Mouse (Mus musculus) limb, embryonic 10.5 days (tissue): Measurements from ENCODE around the gene Eprs. TPM values are rescaled to one million over a fixed set of nuclear protein-coding genes. Genes with fewer than 3 reads are reported as not detected.
A peak's percentile ranks its signal among the peaks of the same experiment; 100 is the strongest.

Source experiments
- DNase-seq: peaks from one replicate; pipeline ENCODE4 v3.0.0-alpha.2; 2017; ENCODE audit warnings: low spot score
- H3K27ac ChIP-seq: fragments of 300-500 bp; sonication (generic); 2 replicates; pipeline ENCODE4 v1.5.1; 2016; ENCODE audit warnings: mild to moderate bottlenecking
- H3K27me3 ChIP-seq: fragments of 300-500 bp; sonication (generic); 2 replicates; pipeline ENCODE4 v1.6.1; 2016; ENCODE audit warnings: low read depth, mild to moderate bottlenecking; ENCODE audit not compliant: poor library complexity, severe bottlenecking
- H3K36me3 ChIP-seq: fragments of 300-500 bp; sonication (generic); 2 replicates; pipeline ENCODE4 v1.6.1; 2016; ENCODE audit warnings: mild to moderate bottlenecking, moderate library complexity
- H3K4me1 ChIP-seq: fragments of 300-500 bp; sonication (generic); 2 replicates; pipeline ENCODE4 v1.6.1; 2016
- H3K4me3 ChIP-seq: fragments of 300-500 bp; sonication (generic); 2 replicates; pipeline ENCODE4 v1.5.1; 2016; ENCODE audit warnings: mild to moderate bottlenecking, moderate library complexity
- H3K9me3 ChIP-seq: fragments of 300-500 bp; sonication (generic); replicated peaks from 2 replicates; pipeline ENCODE4 v1.6.1; 2016; ENCODE audit warnings: mild to moderate bottlenecking
- WGBS: fragments of 180-500 bp; shearing (Covaris S2); methylation state at CpG from one replicate; pipeline ENCODE4 v1.1.7; 2016; 5-methylcytosine and 5-hydroxymethylcytosine counted together
- polyA plus RNA-seq: library from polyadenylated mRNA; unstranded; fragments of >200 nt; fragmentation: Nextera tagmentation; extraction: Ambion mirVana; gene quantifications from 2 replicates; pipeline ENCODE4 v1.2.1, GENCODE M21; 2016

Eprs gene
- polyA plus RNA-seq, 1 experiment from 2014 or later = 161 TPM

DNA sequence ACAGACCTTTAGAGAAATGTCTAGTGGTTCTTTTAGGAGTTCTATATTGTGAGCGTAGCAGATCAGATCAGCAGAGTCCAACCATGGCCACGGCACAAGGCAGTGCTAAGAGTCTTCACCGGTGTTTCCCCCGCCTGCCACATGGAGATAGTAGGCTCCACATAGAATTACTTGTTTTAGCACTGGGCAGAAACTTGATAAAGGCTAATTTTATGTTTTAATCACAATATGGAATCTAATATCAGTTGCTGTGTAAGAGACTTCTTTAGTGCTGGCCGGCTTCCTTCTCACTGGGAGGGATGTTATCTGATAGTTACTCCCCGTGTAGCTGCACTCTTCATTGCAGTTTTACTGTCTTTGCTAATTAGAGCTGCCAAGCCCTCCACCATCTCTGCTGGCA lies 70.3 kb downstream of the Eprs start:
- no peaks in the 10 kb centered on the region for H3K4me1 ChIP-seq
- no peaks in the 10 kb centered on the region for H3K27me3 ChIP-seq
- H3K36me3 ChIP-seq = peaks cover 24% of the 10 kb centered on the region
- H3K4me3 ChIP-seq = no peak overlapping the region
- H3K9me3 ChIP-seq = no peaks in the 10 kb centered on the region
- 81% methylated on average over 6 of the region's 6 CpGs for WGBS
- no peak for DNase-seq
- no peak overlapping the region for H3K27ac ChIP-seq

DNA sequence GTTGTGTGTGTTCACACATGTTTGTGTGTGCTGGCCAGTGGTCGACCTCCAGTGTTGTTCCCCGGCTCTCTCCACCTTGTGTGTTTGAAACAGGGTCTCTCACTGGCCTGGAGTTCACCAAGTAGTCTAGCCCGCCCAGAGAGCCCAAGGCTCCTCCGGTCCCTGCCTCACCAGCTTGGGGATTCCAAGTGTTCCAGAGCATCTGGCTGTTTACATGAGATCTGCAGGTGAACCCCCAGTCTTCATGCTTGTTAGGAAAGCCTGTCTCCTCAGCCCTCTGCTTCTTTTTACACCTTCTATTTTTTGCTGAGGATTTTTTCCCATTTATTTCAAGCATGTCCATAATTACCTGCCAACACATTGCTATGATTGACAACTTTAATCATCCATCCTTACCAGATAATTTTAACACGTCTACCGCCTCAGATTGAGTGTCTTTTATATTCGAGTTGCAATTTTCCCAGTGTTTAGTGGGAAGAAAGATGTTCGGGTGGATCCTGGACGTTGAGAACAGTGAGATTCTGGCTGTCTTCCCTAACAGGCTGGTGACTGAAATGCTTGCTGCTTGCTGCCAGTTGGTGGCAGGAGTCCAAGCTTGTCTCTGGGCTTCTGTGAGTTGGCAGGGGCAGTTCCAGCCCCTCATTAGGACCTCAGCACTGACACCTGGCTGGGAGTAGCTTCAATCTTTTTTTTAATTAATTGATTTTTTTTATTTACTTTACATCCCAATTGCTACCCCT lies 76.2 kb downstream of the Eprs start:
- no peak overlapping the region for H3K4me3 ChIP-seq
- no peaks in the 10 kb centered on the region for H3K9me3 ChIP-seq
- H3K27me3 ChIP-seq = no peaks in the 10 kb centered on the region
- no peak overlapping the region for H3K27ac ChIP-seq
- no peaks in the 10 kb centered on the region for H3K36me3 ChIP-seq
- no peak for DNase-seq
- no peaks in the 10 kb centered on the region for H3K4me1 ChIP-seq
- 75% methylated on average over 9 of the region's 9 CpGs for WGBS

DNA sequence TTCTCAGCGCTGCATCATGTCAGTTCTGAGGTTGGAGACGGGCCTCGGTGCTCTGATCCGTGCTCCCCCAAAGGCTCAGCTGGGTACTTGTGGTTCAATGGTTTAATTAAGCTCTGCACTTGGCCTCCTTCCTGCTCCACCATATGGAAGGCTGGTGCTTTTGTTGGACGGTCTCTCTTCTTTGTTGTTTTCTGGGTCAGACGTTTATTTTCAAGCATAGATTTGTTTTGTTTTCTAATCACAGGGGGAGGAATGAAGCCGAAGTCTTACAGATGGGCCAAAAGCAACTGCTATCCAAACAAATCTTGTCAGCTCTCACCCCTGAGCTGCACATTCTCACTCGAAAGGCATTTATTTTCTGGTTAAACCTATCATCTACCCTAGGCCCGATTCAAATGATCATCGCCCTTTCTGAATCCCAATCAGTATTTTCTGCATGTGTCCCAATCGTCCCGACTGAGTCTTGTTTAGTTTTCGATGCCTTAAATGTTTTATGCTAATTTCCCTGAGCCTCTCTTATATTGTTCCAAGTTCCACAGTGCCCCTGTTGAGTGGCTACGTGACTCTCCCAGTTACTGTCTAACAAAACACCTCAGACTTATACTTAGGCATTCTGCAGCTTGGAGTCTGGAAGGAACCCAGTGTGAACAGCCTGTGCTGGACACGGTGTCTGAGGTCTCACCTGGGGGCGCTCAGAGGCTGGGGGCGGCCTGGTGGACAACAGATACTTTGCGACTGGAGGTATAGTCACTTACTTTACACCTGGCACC lies 79.0 kb downstream of the Eprs start:
- Histone ChIP-seq H3K9me3 (no peaks in the 10 kb centered on the region), H3K36me3 (no peaks in the 10 kb centered on the region), H3K27me3 (no peaks in the 10 kb centered on the region), H3K27ac (no peak overlapping the region), H3K4me3 (no peak overlapping the region), H3K4me1 (no peaks in the 10 kb centered on the region)
- no peak for DNase-seq
- 82% methylated on average over 18 of the region's 18 CpGs for WGBS

DNA sequence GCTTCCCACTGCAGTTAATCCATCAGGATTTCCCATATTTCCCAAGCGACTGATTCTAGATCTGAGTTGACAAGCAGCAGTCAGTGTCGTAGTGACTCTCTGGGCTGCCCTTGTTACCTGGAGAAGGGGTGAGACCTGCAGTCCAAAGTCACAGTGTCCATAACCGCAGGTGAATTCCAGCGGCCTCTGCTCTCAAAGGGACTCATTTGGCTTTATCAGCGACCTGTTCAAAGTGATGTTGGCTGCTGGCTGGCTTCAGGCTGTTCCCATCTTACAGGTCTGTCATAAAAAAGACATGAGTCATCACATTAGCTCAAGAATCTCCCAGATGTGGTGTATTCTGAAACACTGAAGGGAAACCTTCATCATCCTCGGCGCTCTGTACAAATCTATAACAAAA lies 86.1 kb downstream of the Eprs start:
- Histone ChIP-seq H3K9me3 (no peaks in the 10 kb centered on the region), H3K4me3 (no peak overlapping the region), H3K27me3 (peaks cover 10% of the 10 kb centered on the region), H3K27ac (no peak overlapping the region), H3K36me3 (no peaks in the 10 kb centered on the region), H3K4me1 (no peaks in the 10 kb centered on the region)
- no peak for DNase-seq
- 90% methylated on average over 7 of the region's 7 CpGs for whole genome bisulfite sequencing

DNA sequence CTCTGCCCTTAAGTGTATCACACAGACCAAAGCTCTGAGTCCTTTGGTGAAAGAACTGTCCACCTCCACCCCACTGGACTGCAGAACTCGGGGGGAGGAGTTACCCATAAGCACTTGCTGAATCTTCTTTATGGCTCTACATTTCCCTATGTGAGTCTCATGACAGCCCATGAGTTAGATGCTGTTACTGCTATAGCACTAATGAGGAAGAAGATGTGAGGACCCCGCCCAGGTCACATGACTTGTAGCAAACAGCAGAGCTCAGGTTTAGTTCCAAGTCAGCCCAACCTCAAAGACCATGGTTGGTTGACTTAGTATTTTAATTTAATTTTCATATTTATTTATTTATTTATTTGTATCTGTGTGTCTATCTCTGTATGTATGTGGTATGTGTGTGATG lies 86.9 kb downstream of the Eprs start:
- no peak for DNase-seq
- 79% methylated on average over 2 of the region's 2 CpGs for WGBS

DNA sequence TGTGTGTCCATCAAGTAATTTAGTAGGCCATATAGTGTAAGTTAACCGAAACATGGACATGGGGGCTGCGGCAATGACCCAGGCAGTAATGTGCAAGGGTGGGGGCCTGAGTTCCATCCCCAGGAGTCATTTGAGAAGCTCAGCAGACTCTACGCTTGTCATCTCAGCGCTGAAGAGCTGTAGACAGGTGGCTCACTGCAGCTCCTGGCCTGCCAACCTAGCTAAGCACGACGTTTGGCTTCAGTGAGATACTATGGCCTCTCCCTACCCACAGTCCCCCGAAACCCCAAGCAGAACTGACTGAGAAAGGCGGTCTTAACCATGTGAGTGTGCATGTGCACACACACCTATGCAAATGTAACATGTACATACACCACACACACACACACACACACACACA lies 88.2 kb downstream of the Eprs start:
- no peak overlapping the region for H3K4me3 ChIP-seq
- 84% methylated on average over 8 of the region's 8 CpGs for WGBS
- H3K36me3 ChIP-seq = no peaks in the 10 kb centered on the region
- H3K27me3 ChIP-seq = peaks cover 32% of the 10 kb centered on the region
- H3K27ac ChIP-seq = no peak overlapping the region
- no peak for DNase-seq
- peaks cover 15% of the 10 kb centered on the region for H3K4me1 ChIP-seq
- H3K9me3 ChIP-seq = no peaks in the 10 kb centered on the region

More for the DNA sequence above, 86.9 kb downstream of the Eprs start:
- no peaks in the 10 kb centered on the region for H3K36me3 ChIP-seq
- H3K27ac ChIP-seq = no peak overlapping the region
- peaks cover 18% of the 10 kb centered on the region for H3K27me3 ChIP-seq
- H3K9me3 ChIP-seq = no peaks in the 10 kb centered on the region
- peaks cover 5% of the 10 kb centered on the region for H3K4me1 ChIP-seq
- H3K4me3 ChIP-seq = no peak overlapping the region

DNA sequence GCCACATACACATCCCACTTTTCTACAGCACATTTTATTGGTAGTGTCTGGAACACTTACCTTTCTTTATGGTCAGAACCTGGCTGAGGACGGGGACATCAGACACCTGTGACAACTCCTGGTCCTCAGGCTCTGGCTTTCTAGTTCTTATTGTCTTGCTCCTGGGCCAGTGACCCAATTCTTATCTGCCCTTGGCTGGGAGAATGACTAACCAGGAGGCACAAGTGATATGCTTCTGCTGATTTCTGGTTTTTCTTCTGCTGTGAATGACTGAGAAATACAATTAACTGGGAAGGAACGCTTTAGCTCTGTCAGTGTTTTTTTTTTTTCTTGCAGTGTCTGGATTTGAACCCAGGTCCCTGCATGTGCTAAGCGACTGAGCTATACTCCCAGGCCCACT lies 88.7 kb downstream of the Eprs start:
- no peaks in the 10 kb centered on the region for H3K9me3 ChIP-seq
- peaks cover 15% of the 10 kb centered on the region for H3K4me1 ChIP-seq
- DNase-seq = no peak
- peaks cover 36% of the 10 kb centered on the region for H3K27me3 ChIP-seq
- WGBS = 92% methylated on average over 3 of the region's 3 CpGs
- H3K27ac ChIP-seq = no peak overlapping the region
- no peaks in the 10 kb centered on the region for H3K36me3 ChIP-seq
- H3K4me3 ChIP-seq = no peak overlapping the region

DNA sequence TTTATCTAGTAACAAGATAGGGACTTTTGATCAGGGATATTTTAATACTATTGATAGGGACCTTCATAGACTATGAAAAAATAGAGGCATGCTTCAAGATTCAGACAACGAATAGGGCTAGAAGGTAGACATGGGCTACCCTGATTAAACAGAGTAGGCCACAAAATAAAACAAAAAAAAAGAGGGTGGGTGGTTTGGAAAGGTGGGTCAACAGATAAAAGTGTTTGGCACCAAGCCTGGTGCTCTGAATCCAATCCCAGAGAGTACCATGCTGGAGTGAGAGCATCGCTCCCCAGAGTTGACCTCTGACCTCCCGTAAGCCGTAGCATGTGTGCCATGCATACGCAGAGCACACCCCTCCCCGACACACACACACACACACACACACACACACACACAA lies 89.6 kb downstream of the Eprs start:
- H3K9me3 ChIP-seq = no peaks in the 10 kb centered on the region

DNA sequence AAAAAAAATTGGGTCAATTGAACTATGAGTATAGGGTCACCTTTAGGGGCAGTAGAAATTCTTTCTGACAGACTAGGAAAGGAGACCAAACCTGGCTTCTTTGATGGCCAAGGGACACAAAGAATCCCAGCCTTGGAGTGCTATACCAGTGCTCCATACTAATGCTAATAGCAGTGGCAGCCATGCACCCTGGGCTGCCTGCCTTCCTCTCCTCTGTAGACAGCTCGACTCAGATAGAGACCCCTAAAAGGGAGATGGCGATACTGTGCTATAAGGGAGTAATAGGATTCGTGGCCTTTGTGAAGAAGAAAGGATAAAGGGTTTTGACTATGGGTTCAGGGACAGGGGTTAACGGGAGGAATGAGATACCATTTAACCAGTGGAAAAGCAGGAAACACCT lies 91.3 kb downstream of the Eprs start:
- H3K9me3 ChIP-seq = no peaks in the 10 kb centered on the region
- 0 out of 2 replicates have a peak overlapping the region, but pooled peaks have one; percentile 78 for H3K27ac ChIP-seq
- 54% methylated on average over 4 of the region's 4 CpGs for WGBS
- no peak for DNase-seq
- H3K4me1 ChIP-seq = peaks cover 15% of the 10 kb centered on the region
- H3K4me3 ChIP-seq = peak overlapping the region; percentile 63
- no peaks in the 10 kb centered on the region for H3K36me3 ChIP-seq
- H3K27me3 ChIP-seq = peaks cover 48% of the 10 kb centered on the region

More for the DNA sequence above, 89.6 kb downstream of the Eprs start:
- DNase-seq = no peak
- Histone ChIP-seq H3K4me3 (no peak overlapping the region), H3K27me3 (peaks cover 45% of the 10 kb centered on the region), H3K36me3 (no peaks in the 10 kb centered on the region), H3K27ac (no peak overlapping the region), H3K4me1 (peaks cover 15% of the 10 kb centered on the region)
- 89% methylated on average over 6 of the region's 6 CpGs for WGBS

DNA sequence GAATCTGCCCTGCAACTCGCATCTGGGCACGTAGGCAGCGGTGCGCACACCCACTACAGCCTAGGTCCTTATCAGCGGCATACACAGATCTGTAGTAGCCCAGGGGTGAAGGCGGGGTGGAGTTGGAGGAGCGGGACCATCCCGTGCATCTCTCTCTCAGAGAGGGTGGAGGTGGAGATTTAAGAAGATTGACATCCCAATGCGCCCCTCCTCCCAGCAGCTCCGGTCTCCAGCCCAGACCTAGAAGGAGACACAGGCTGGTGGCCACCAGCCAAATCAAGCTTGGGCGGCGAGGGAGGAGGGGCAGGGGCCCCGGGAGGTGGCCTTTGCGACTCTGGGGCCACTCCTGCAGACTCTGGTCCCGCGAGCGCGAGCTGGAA lies 91.7 kb downstream of the Eprs start, which contains the start of gene Slc30a10:
Slc30a10 (plus strand) TSS at position 274 of the 380 bp plus-strand sequence.
- Histone ChIP-seq H3K4me3 (peak within 1 kb of the TSS; percentile 63), H3K9me3 (no peaks in the 10 kb centered on the region), H3K27me3 (peaks cover 48% of the 10 kb centered on the region), H3K27ac (peak within 1 kb of the TSS; percentile 78), H3K4me1 (peaks cover 15% of the 10 kb centered on the region), H3K36me3 (no peaks in the 10 kb centered on the region)
- 4% methylated on average over 18 of the region's 18 CpGs for WGBS
- no peak for DNase-seq

DNA sequence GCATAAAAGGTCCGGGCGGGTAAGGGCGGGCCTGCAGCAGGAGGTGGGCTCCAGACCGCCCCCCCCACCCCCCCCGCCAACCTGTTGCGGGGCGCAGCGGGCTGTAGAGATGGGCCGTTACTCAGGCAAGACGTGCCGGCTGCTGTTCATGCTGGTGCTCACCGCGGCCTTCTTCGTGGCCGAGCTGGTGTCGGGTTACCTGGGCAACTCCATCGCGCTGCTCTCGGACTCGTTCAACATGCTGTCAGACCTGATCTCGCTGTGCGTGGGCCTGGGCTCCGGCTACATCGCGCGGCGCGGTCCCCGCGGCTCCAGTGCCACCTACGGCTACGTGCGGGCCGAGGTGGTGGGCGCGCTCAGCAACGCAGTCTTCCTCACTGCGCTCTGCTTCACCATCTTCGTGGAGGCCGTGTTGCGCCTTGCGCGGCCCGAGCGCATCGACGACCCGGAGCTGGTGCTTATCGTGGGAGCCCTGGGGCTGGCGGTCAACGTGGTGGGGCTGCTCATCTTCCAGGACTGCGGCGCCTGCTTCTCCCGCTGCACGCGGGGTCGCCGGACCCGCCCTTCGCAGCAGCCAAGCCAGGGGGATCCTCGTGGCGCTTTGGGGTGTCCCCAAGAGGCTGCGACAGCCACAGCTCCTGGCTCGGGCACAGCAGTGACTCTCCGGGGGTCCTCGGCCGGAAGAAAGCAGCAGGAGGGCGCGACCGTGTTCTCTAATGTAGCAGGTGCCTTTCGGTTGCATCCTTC lies 92.3 kb downstream of the Eprs start:
- H3K9me3 ChIP-seq = no peaks in the 10 kb centered on the region
- peaks cover 15% of the 10 kb centered on the region for H3K4me1 ChIP-seq
- H3K36me3 ChIP-seq = no peaks in the 10 kb centered on the region
- H3K4me3 ChIP-seq = peak overlapping the region; percentile 63
- peaks cover 48% of the 10 kb centered on the region for H3K27me3 ChIP-seq
- WGBS = under 1% methylated on average over 71 of the region's 71 CpGs
- peak; percentile 81 for DNase-seq
- H3K27ac ChIP-seq = peak overlapping the region; percentile 78

DNA sequence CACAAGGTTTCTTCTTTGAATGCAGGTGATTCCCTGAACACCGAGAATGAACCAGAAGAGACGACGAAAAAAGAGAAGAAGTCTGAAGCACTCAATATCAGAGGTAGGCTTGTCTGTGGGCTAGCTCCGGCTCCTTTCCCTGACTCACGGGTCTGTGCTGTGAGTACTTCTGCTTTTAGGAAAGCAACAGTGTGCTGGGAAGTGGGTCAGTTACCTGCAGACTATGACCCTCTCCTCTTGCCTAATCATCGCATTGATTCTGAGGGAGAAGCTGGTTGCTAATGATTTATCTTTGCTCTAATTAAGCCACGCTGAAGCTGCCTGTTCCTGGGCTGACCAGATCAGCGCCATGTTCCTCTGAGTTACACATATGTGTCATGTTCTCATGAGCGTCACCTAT lies 93.5 kb downstream of the Eprs start:
- H3K27ac ChIP-seq = no peak overlapping the region

DNA sequence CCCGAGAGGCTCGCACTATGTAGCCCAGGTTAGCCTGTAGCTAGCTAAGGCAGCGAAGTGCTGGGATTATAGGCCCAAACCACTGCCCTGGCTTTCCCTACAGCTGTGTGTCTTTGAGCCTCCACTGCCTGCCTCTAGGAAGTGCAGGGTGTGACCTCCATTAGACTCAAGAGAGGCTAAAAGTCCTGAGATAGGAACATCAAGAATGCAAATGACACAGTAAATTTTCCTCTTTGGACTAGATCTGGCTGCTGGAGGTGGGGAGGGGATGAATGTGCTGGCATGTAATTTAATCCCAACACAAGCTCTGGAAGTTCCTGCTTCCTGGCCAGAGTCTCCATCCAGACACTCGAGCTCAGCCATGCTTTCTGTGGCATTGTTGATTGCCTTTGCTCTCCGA lies 97.3 kb downstream of the Eprs start:
- H3K9me3 ChIP-seq = no peaks in the 10 kb centered on the region
- H3K27ac ChIP-seq = no peak overlapping the region
- H3K36me3 ChIP-seq = no peaks in the 10 kb centered on the region
- H3K4me1 ChIP-seq = peaks cover 7% of the 10 kb centered on the region
- H3K4me3 ChIP-seq = no peak overlapping the region
- 85% methylated on average over 5 of the region's 5 CpGs for WGBS
- no peak for DNase-seq
- peaks cover 31% of the 10 kb centered on the region for H3K27me3 ChIP-seq

More for the DNA sequence above, 93.5 kb downstream of the Eprs start:
- Histone ChIP-seq H3K36me3 (no peaks in the 10 kb centered on the region), H3K9me3 (no peaks in the 10 kb centered on the region), H3K4me1 (peaks cover 15% of the 10 kb centered on the region), H3K4me3 (no peak overlapping the region), H3K27me3 (peaks cover 48% of the 10 kb centered on the region)
- no peak for DNase-seq
- WGBS = 83% methylated on average over 9 of the region's 9 CpGs
